ENCODE assay signal across 6 mouse cellular contexts in genomic region chr8:88313991-88314390, GRCm38 (mm10).
"Had no signal": no experiment of that assay in that cellular context is flagged by ENCODE, and none has a peak within 500 bp of the region (broad histone marks: within the 10 kb centered on the region; RNA-seq: fewer than 3 reads in every experiment).

No protein-coding gene starts in this region.

- DNase-seq: kidney, adult 9 months; kidney, postnatal 10 days; lung, adult 18-20 months; lung, postnatal 36 days; right cerebral cortex, postnatal 14 days; thymus, adult 2 months had no signal
